Mouse (Mus musculus) erythroblast, embryonic 14.5 days (primary cell): ENCODE data around the gene 2210408I21Rik.

ENCODE experiments used
- GATA1 ChIP-seq: IDR thresholded peaks from 2 replicates; pipeline ENCODE4 v1.6.1; 2012; ENCODE audit warnings: low read length, inconsistent platforms, mixed read lengths
- TAL1 ChIP-seq: IDR thresholded peaks from 3 replicates; pipeline ENCODE4 v1.6.1; 2012; ENCODE audit warnings: low read length, inconsistent platforms, mixed read lengths

GRCm38 (mm10) chr13:77192201-77192600, 56.9 kb downstream of the 2210408I21Rik start:
- TF ChIP-seq GATA1 (no peak), TAL1 (no peak)
